Mouse (Mus musculus): Measurements from ENCODE around the gene Igflr1.

Igflr1 gene

DNA sequence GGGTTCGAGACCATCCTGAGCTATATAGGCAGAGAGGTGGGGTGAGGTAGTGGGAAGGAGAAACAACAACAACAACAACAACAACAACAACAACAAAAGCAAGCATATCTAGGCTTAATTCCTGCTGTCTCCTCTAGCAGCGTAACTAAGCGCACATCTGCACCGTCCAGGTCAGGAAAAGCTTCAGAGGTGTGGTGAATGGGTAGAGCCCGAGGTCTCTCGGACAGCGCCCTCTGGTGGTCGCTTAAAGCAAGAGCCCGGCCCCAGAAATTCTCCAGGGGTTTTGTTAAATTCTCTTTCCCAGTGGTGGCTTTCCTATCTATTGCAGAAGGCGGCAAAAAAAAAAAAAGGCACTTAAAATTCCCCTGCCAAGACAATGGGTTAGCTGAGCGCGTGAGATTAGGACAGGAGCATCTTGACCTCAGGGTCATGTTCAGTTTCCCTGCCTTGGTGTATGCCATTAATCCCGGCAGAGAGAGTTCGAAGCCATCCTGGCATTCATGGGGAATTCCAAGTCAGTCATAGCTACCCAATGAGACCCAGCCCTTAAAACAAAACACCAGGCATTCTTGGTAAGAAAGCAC is 48.4 kb downstream of the Igflr1 start:
- DNase-seq (ENCODE audit: low read depth, low spot score): peak; percentile 58

GRCm38 (mm10) chr7:30614454-30614853 is 49.2 kb downstream of the Igflr1 start:
- peak; percentile 43 for DNase-seq (ENCODE audit: low read depth, low spot score)

GRCm38 (mm10) chr7:30615049-30615760 is 50.0 kb downstream of the Igflr1 start:
- DNase-seq (ENCODE audit: low read depth, low spot score): no peak
